Mouse (Mus musculus): ENCODE data around the gene Zmym6.

Zmym6 gene

GRCm38 (mm10) chr4:127168914-127169345, 91.7 kb downstream of the Zmym6 start, which contains the start of gene Dlgap3:
TSS of gene Dlgap3 (plus strand) at chr4:127169204.
- Histone ChIP-seq H3K36me3 (ENCODE audit: insufficient read depth, low read length) (no peaks in the 10 kb centered on the region), H3K4me3 (replicated peaks; ENCODE audit: low read length) (peak within 1 kb of the TSS; percentile 90), H3K4me1 (replicated peaks; ENCODE audit: low read depth, low read length) (peaks cover 50% of the 10 kb centered on the region), H3K27me3 (ENCODE audit: insufficient read depth, low read length) (peaks cover 31% of the 10 kb centered on the region), H3K9me3 (ENCODE audit: low read length) (no peaks in the 10 kb centered on the region)
- no peak for TF ChIP-seq NANOG (IDR thresholded peaks at IDR 0.05; ENCODE audit: borderline replicate concordance, low read length)
- no peak for TF ChIP-seq POU5F1 (IDR thresholded peaks at IDR 0.05; ENCODE audit: borderline replicate concordance, low read length)
- TF ChIP-seq CTCF (conservative IDR thresholded peaks at IDR 0.05; ENCODE audit: low read length): no peak

DNA sequence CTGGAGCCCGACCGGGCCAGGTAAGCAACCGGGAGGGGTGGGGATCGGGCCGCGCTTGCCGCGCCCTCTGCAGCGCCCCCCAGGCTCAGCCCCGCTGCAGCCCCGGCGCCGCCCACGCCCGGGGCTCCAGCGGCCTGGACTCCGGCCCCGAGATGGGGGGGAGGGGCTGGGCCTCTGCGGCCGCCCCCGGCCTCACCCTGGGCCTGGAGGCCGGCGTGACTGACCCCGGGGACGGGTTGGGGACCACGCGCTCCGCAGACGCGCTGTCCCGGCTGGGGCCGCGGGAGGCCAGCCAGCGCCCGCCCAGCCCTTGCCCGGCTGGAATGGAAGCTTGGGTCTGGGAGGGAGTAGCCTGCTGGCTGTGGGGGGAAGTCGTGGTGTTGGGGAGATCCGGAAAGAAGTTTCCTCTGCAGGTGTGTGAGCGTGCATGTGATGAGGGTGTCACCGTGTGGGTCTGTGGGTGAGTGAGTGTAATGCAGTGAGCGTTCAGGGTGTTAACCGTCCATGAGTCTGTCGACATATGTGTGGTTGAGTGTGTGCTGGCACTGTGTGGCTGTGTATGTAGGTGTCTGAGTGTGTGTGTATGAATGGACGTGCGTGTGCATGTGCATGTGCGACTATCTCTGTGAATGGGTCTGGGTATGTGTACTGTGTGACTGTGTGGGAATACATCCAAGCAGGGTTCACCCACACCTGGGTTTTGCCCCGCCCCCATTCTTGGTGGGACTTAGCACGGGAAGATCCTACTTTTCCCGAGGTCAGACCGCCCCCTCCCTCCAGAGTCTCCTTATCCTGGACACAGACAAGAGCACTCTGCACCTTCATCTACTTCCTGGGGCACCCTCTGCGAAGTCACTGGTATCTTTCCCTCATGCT, 92.4 kb downstream of the Zmym6 start:
- H3K9me3 ChIP-seq (ENCODE audit: low read length): no peaks in the 10 kb centered on the region
- TF ChIP-seq POU5F1 (IDR thresholded peaks at IDR 0.05; ENCODE audit: borderline replicate concordance, low read length) (no peak), NANOG (IDR thresholded peaks at IDR 0.05; ENCODE audit: borderline replicate concordance, low read length) (no peak), CTCF (conservative IDR thresholded peaks at IDR 0.05; ENCODE audit: low read length) (no peak)
- peaks cover 56% of the 10 kb centered on the region for H3K4me1 ChIP-seq (replicated peaks; ENCODE audit: low read depth, low read length)

DNA sequence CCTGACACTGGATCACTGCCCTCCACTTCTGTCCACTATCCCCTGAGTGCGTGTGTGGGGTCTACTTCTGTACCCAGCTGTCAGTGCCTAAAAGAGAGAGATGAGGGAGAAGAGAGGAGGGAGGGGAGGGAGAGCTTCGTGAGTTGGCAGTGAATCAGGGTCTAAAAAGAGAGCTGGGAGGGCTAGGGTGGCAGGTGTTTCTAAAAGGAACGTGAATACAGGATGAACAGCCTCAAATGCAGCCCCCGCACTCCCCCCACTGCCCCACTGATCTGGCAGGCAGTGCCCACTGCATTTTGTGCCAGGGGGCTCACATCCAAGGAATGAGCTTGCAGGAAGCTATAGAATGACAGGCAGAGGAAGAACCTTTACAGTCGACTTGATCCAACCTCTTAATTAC, 93.7 kb downstream of the Zmym6 start:
- TF ChIP-seq NANOG (IDR thresholded peaks at IDR 0.05; ENCODE audit: borderline replicate concordance, low read length) (no peak), POU5F1 (IDR thresholded peaks at IDR 0.05; ENCODE audit: borderline replicate concordance, low read length) (no peak), CTCF (conservative IDR thresholded peaks at IDR 0.05; ENCODE audit: low read length) (no peak)
- Histone ChIP-seq H3K36me3 (ENCODE audit: insufficient read depth, low read length) (no peaks in the 10 kb centered on the region), H3K27me3 (ENCODE audit: insufficient read depth, low read length) (peaks cover 24% of the 10 kb centered on the region), H3K4me3 (replicated peaks; ENCODE audit: low read length) (peak overlapping the region; percentile 23), H3K9me3 (ENCODE audit: low read length) (no peaks in the 10 kb centered on the region), H3K4me1 (replicated peaks; ENCODE audit: low read depth, low read length) (peaks cover 69% of the 10 kb centered on the region)

More for the DNA sequence above, 92.4 kb downstream of the Zmym6 start:
- Histone ChIP-seq H3K27me3 (ENCODE audit: insufficient read depth, low read length) (peaks cover 26% of the 10 kb centered on the region), H3K36me3 (ENCODE audit: insufficient read depth, low read length) (no peaks in the 10 kb centered on the region), H3K4me3 (replicated peaks; ENCODE audit: low read length) (peak overlapping the region; percentile 90)

DNA sequence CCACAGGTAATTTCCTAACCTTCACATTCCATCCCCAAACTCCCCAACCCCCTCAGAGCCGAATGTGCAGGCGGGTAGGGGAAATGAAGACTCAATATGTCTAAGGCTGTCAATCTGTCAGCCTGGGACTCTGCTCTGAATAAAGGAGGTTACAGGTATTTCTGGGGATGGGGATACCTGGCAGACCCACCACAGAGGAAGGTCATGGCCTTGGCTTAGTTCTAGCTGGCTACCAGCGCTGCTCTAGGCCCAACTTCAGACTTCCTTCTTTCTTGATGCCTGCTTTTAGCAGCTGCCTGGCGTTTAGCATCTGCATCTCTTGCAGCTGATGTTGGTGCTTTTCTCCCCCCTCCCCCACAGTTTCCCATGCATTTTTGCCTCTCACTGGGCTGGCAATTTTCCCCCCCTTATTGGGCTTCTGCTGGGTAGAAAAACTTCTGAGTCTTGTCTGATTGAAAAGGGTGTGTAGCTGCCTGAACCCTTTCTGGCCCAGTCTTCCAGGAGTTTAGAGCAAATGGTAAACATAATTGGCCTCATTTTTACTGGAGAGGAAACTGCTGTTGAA, 94.2 kb downstream of the Zmym6 start:
- TF ChIP-seq POU5F1 (IDR thresholded peaks at IDR 0.05; ENCODE audit: borderline replicate concordance, low read length) (no peak), CTCF (conservative IDR thresholded peaks at IDR 0.05; ENCODE audit: low read length) (no peak), NANOG (IDR thresholded peaks at IDR 0.05; ENCODE audit: borderline replicate concordance, low read length) (no peak)
- Histone ChIP-seq H3K27me3 (ENCODE audit: insufficient read depth, low read length) (peaks cover 24% of the 10 kb centered on the region), H3K36me3 (ENCODE audit: insufficient read depth, low read length) (peaks cover 4% of the 10 kb centered on the region; the same call in 1 of the 2 replicates), H3K9me3 (ENCODE audit: low read length) (no peaks in the 10 kb centered on the region), H3K4me1 (replicated peaks; ENCODE audit: low read depth, low read length) (peaks cover 75% of the 10 kb centered on the region), H3K4me3 (replicated peaks; ENCODE audit: low read length) (peak overlapping the region; percentile 23)

- H3K27me3 ChIP-seq (ENCODE audit: insufficient read depth, low read length): peaks cover 19% of the 10 kb centered on the region
- no peak for TF ChIP-seq POU5F1 (IDR thresholded peaks at IDR 0.05; ENCODE audit: borderline replicate concordance, low read length)
- no peak for TF ChIP-seq CTCF (conservative IDR thresholded peaks at IDR 0.05; ENCODE audit: low read length)
- H3K36me3 ChIP-seq (ENCODE audit: insufficient read depth, low read length): peaks cover 6% of the 10 kb centered on the region; the same call in 1 of the 2 replicates
- no peaks in the 10 kb centered on the region for H3K9me3 ChIP-seq (ENCODE audit: low read length)
- peaks cover 82% of the 10 kb centered on the region for H3K4me1 ChIP-seq (replicated peaks; ENCODE audit: low read depth, low read length)
- 0 out of 2 replicates have a peak overlapping the region, but pooled peaks have one; percentile 10 for H3K4me3 ChIP-seq (replicated peaks; ENCODE audit: low read length)
These were observed 94.9 kb downstream of the Zmym6 start for GRCm38 (mm10) chr4:127172119-127172518.

DNA sequence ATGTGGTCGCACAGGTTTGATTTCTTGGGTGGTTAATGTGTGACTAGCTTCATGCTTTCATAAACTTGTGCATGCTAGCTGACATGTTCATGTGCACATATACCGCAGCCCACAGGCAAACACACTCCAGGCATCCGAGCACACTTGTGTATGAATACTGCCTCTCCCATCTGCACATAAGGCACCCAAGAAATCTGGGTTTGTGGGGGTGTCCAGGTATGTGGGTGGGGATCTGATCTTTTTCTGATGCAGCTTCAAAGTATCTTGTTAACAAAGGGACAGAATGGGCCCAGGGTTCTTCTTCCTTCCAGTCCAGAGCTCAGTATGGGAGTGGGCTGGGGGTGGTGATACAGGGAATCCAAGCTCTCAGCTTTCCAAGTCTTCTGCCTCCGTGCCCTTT, 95.4 kb downstream of the Zmym6 start:
- TF ChIP-seq POU5F1 (IDR thresholded peaks at IDR 0.05; ENCODE audit: borderline replicate concordance, low read length): no peak
- no peak for TF ChIP-seq CTCF (conservative IDR thresholded peaks at IDR 0.05; ENCODE audit: low read length)
- peaks cover 6% of the 10 kb centered on the region; the same call in 1 of the 2 replicates for H3K36me3 ChIP-seq (ENCODE audit: insufficient read depth, low read length)
- H3K4me1 ChIP-seq (replicated peaks; ENCODE audit: low read depth, low read length): peaks cover 83% of the 10 kb centered on the region
- H3K27me3 ChIP-seq (ENCODE audit: insufficient read depth, low read length): peaks cover 14% of the 10 kb centered on the region
- no peaks in the 10 kb centered on the region for H3K9me3 ChIP-seq (ENCODE audit: low read length)
- 0 out of 2 replicates have a peak overlapping the region, but pooled peaks have one; percentile 46 for H3K4me3 ChIP-seq (replicated peaks; ENCODE audit: low read length)

GRCm38 (mm10) chr4:127173461-127173860, 96.3 kb downstream of the Zmym6 start:
- Histone ChIP-seq H3K9me3 (ENCODE audit: low read length) (no peaks in the 10 kb centered on the region), H3K27me3 (ENCODE audit: insufficient read depth, low read length) (peaks cover 9% of the 10 kb centered on the region), H3K36me3 (ENCODE audit: insufficient read depth, low read length) (peaks cover 6% of the 10 kb centered on the region; the same call in 1 of the 2 replicates), H3K4me1 (replicated peaks; ENCODE audit: low read depth, low read length) (peaks cover 88% of the 10 kb centered on the region), H3K4me3 (replicated peaks; ENCODE audit: low read length) (peak overlapping the region; percentile 57; the same call in 1 of the 2 replicates)
- no peak for TF ChIP-seq NANOG (IDR thresholded peaks at IDR 0.05; ENCODE audit: borderline replicate concordance, low read length)
- TF ChIP-seq CTCF (conservative IDR thresholded peaks at IDR 0.05; ENCODE audit: low read length): no peak
- TF ChIP-seq POU5F1 (IDR thresholded peaks at IDR 0.05; ENCODE audit: borderline replicate concordance, low read length): no peak
